Mouse (Mus musculus) liver, postnatal 0 days (tissue): ENCODE results near the gene Wdtc1. TPM values are rescaled to one million over a fixed set of nuclear protein-coding genes. Genes with fewer than 3 reads are reported as not detected.

Experiments used
- ATAC-seq: fragments of 200-750 bp; cut with Nextera tagmentation; 2 replicates; pipeline ENCODE4 v1.8.0; 2017; ENCODE audit warnings: mild to moderate bottlenecking, moderate library complexity
- DNase-seq: peaks from one replicate; pipeline ENCODE4 v3.0.0-alpha.2; 2016
- H3K27ac ChIP-seq: fragments of 300-500 bp; sonication (generic); 2 replicates; pipeline ENCODE4 v1.5.1; 2014; ENCODE audit warnings: antibody characterized with exemption, moderate library complexity, mild to moderate bottlenecking, low read depth
- H3K27me3 ChIP-seq: fragments of 300-500 bp; sonication (generic); 2 replicates; pipeline ENCODE4 v1.6.1; 2014; ENCODE audit warnings: low read length, control low read depth, mixed read lengths; ENCODE audit not compliant: insufficient read depth
- H3K36me3 ChIP-seq: fragments of 300-500 bp; sonication (generic); replicated peaks from 2 replicates; pipeline ENCODE4 v1.6.1; 2014; ENCODE audit warnings: mild to moderate bottlenecking, control low read depth, low read length, moderate library complexity, mixed read lengths; ENCODE audit not compliant: insufficient read depth
- H3K4me1 ChIP-seq: fragments of 300-500 bp; sonication (generic); 2 replicates; pipeline ENCODE4 v1.6.1; 2014; ENCODE audit warnings: antibody characterized with exemption, mild to moderate bottlenecking, control low read depth; ENCODE audit not compliant: insufficient read depth
- H3K4me2 ChIP-seq: fragments of 300-500 bp; sonication (generic); 2 replicates; pipeline ENCODE4 v1.6.1; 2014; ENCODE audit warnings: low read depth, mild to moderate bottlenecking, low read length, moderate library complexity, mixed read lengths
- H3K4me3 ChIP-seq: fragments of 300-500 bp; sonication (generic); 2 replicates; pipeline ENCODE4 v1.5.1; 2014; ENCODE audit warnings: low read depth, low read length
- H3K9ac ChIP-seq: fragments of 300-500 bp; sonication (generic); replicated peaks from 2 replicates; pipeline ENCODE4 v1.6.1; 2014; ENCODE audit warnings: mild to moderate bottlenecking, moderate library complexity
- H3K9me3 ChIP-seq: fragments of 300-500 bp; sonication (generic); 2 replicates; pipeline ENCODE4 v1.6.1; 2016; ENCODE audit warnings: mild to moderate bottlenecking, control low read depth, low read length, mixed read lengths
- CTCF ChIP-seq: sonication (generic); IDR thresholded peaks from 2 replicates; pipeline ENCODE4 v1.5.1; 2016; ENCODE audit warnings: antibody characterized with exemption, low read depth
- EP300 ChIP-seq: IDR thresholded peaks from 2 replicates; pipeline ENCODE4 v1.6.1; 2016; ENCODE audit warnings: antibody characterized with exemption, low read depth, mild to moderate bottlenecking
- WGBS: fragments of 180-500 bp; shearing (Covaris S2); extraction: QIAGEN DNeasy Blood & Tissue Kit; methylation state at CpG from one replicate; pipeline ENCODE4 v1.1.7; 2014; ENCODE audit not compliant: insufficient replicate concordance; 5-methylcytosine and 5-hydroxymethylcytosine counted together
- polyA plus RNA-seq: library from polyadenylated mRNA; unstranded; fragments of >200 nt; fragmentation: Nextera tagmentation; extraction: Ambion mirVana; gene quantifications from 2 replicates; pipeline ENCODE4 v1.2.1, GENCODE M21; 2015

Gene Wdtc1
- 5.3 and 5.5 TPM in 2 replicates for polyA plus RNA-seq

GRCm38 (mm10) chr4:133353367-133354365, at the start of gene Wdtc1:
TSS of gene Wdtc1 (minus strand) at chr4:133353481.
- Histone ChIP-seq H3K9me3 (no peaks in the 10 kb centered on the region), H3K4me1 (no peaks in the 10 kb centered on the region), H3K27me3 (no peaks in the 10 kb centered on the region), H3K4me2 (no peak within 1 kb of the TSS; the same call in 1 of the 2 replicates), H3K27ac (peak within 1 kb of the TSS; percentile 72), H3K36me3 (no peaks in the 10 kb centered on the region), H3K4me3 (no peak within 1 kb of the TSS), H3K9ac (no peak within 1 kb of the TSS)
- peak; percentile 61 for DNase-seq
- 66% methylated on average over 23 of the region's 23 CpGs for WGBS
- no peak for TF ChIP-seq EP300
- peak; percentile 65 for ATAC-seq

- DNase-seq (no peak), ATAC-seq (no peak)
- Histone ChIP-seq H3K36me3 (peaks cover 2% of the 10 kb centered on the region; the same call in 1 of the 2 replicates), H3K27me3 (no peaks in the 10 kb centered on the region), H3K4me3 (no peak overlapping the region), H3K4me1 (peaks cover 21% of the 10 kb centered on the region), H3K9me3 (no peaks in the 10 kb centered on the region), H3K27ac (peak overlapping the region; percentile 22; the same call in 1 of the 2 replicates), H3K9ac (peak overlapping the region; percentile 34; the same call in 1 of the 2 replicates), H3K4me2 (peak overlapping the region; percentile 4; the same call in 1 of the 2 replicates)
- TF ChIP-seq EP300 (no peak), CTCF (no peak)
- 30% methylated on average over 13 of the region's 13 CpGs for WGBS
Measured at GRCm38 (mm10) chr4:133402011-133402410, 48.7 kb upstream of the Wdtc1 start.

- ATAC-seq (no peak), DNase-seq (no peak)
- TF ChIP-seq EP300 (no peak), CTCF (no peak)
- Histone ChIP-seq H3K4me2 (no peak overlapping the region), H3K4me3 (no peak overlapping the region), H3K9me3 (no peaks in the 10 kb centered on the region), H3K9ac (no peak overlapping the region), H3K27ac (no peak overlapping the region), H3K27me3 (no peaks in the 10 kb centered on the region), H3K4me1 (peaks cover 33% of the 10 kb centered on the region), H3K36me3 (peaks cover under 1% of the 10 kb centered on the region; the same call in 1 of the 2 replicates)
- WGBS = 76% methylated on average over 7 of the region's 7 CpGs
Measured at GRCm38 (mm10) chr4:133400098-133400497, 46.8 kb upstream of the Wdtc1 start.

GRCm38 (mm10) chr4:133399509-133399908, 46.2 kb upstream of the Wdtc1 start:
- Histone ChIP-seq H3K4me3 (no peak overlapping the region), H3K9ac (no peak overlapping the region), H3K27me3 (no peaks in the 10 kb centered on the region), H3K4me2 (no peak overlapping the region), H3K27ac (no peak overlapping the region), H3K9me3 (no peaks in the 10 kb centered on the region), H3K36me3 (no peaks in the 10 kb centered on the region; the same call in 1 of the 2 replicates), H3K4me1 (peaks cover 39% of the 10 kb centered on the region)
- TF ChIP-seq CTCF (no peak), EP300 (no peak)
- ATAC-seq (no peak), DNase-seq (no peak)
- WGBS = 89% methylated on average over 6 of the region's 6 CpGs

- no peaks in the 10 kb centered on the region for H3K9me3 ChIP-seq
- H3K27me3 ChIP-seq = no peaks in the 10 kb centered on the region
- TF ChIP-seq CTCF = no peak
- TF ChIP-seq EP300 = no peak
- H3K4me3 ChIP-seq = no peak overlapping the region
- DNase-seq (no peak), ATAC-seq (no peak)
- peaks cover 46% of the 10 kb centered on the region for H3K4me1 ChIP-seq
- H3K9ac ChIP-seq = no peak overlapping the region
- no peak overlapping the region for H3K4me2 ChIP-seq
- H3K27ac ChIP-seq = peak overlapping the region; percentile 8; the same call in 1 of the 2 replicates
- H3K36me3 ChIP-seq = no peaks in the 10 kb centered on the region; the same call in 1 of the 2 replicates
- 65% methylated on average over 5 of the region's 5 CpGs for WGBS
Measured at GRCm38 (mm10) chr4:133398619-133399018, 45.3 kb upstream of the Wdtc1 start.

- H3K4me2 ChIP-seq = no peak overlapping the region
- H3K9ac ChIP-seq = no peak overlapping the region; the same call in 1 of the 2 replicates
- no peaks in the 10 kb centered on the region for H3K9me3 ChIP-seq
- TF ChIP-seq EP300 = no peak
- TF ChIP-seq CTCF = no peak
- ATAC-seq = no peak
- DNase-seq = no peak
- H3K4me3 ChIP-seq = no peak overlapping the region
- 0 out of 2 replicates have a peak overlapping the region, but pooled peaks have one; percentile 8 for H3K27ac ChIP-seq
- 63% methylated on average over 8 of the region's 8 CpGs for WGBS
- no peaks in the 10 kb centered on the region for H3K27me3 ChIP-seq
- H3K4me1 ChIP-seq = peaks cover 46% of the 10 kb centered on the region
- no peaks in the 10 kb centered on the region; the same call in 1 of the 2 replicates for H3K36me3 ChIP-seq
Measured at GRCm38 (mm10) chr4:133397961-133398360, 44.7 kb upstream of the Wdtc1 start.
